Mouse (Mus musculus) lung, adult 2 months (tissue): ENCODE data around the gene Rbm42. TPM values are rescaled to one million over a fixed set of nuclear protein-coding genes. Genes with fewer than 3 reads are reported as not detected.

Experiments used
- DNase-seq: peaks from one replicate; pipeline ENCODE4 v3.0.0; 2022
- H3K4me1 ChIP-seq: fragments of 200-500 bp; 2 replicates; pipeline ENCODE4 v1.6.1; 2011; ENCODE audit warnings: low read length; ENCODE audit not compliant: control insufficient read depth, insufficient read depth
- H3K4me3 ChIP-seq: fragments of 200-500 bp; replicated peaks from 2 replicates; pipeline ENCODE3; 2011; ENCODE audit warnings: low read depth, mild to moderate bottlenecking, control low read depth, low read length; ENCODE audit errors: extremely low read depth
- CTCF ChIP-seq: fragments of 200-500 bp; IDR thresholded peaks from 2 replicates; pipeline ENCODE4 v1.5.1; 2011; ENCODE audit warnings: mild to moderate bottlenecking, low read length, control low read depth; ENCODE audit not compliant: insufficient read depth
- POLR2A ChIP-seq: fragments of 200-500 bp; IDR thresholded peaks from 2 replicates; pipeline ENCODE4 v1.6.1; 2011; ENCODE audit warnings: low read depth, mild to moderate bottlenecking, control low read depth, low read length, borderline replicate concordance; ENCODE audit errors: extremely low read depth
- WGBS: fragments of 180-500 bp; shearing (Covaris S2); methylation state at CpG from one replicate; pipeline ENCODE4 v1.1.7; 2018; 5-methylcytosine and 5-hydroxymethylcytosine counted together
- polyA plus RNA-seq: library from polyadenylated mRNA; depleted of rRNA; stranded (reverse); fragments of >200 nt; gene quantifications from 2 replicates; pipeline ENCODE4 v1.2.3, GENCODE M21; 2012

Gene Rbm42
- polyA plus RNA-seq, 1 experiment: 79.7 TPM

DNA sequence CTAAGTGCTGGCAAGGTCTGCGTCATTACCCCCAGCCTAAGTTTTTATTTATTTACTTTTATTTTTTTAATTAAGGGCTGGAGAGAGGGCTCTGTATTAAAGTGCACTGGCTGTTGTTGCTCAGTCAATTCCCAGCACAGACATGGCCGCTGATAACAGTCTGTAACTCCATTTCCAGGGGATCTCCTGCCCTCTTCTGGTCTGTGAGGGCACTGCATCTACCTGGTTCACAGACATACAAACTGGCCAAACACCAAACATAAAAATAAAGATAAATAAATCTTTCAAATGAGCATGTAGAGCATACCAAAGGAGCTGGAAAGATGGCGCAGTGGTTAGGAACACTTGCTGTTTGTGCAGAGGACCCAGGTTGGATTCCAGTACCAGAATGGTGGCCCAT is 30.9 kb downstream of the Rbm42 start:
- Histone ChIP-seq H3K4me3 (no peak overlapping the region), H3K4me1 (no peaks in the 10 kb centered on the region)
- 91% methylated on average over 3 of the region's 3 CpGs for WGBS
- TF ChIP-seq POLR2A: no peak
- peak; percentile 36; the same call in 1 of the 2 replicates for TF ChIP-seq CTCF
- DNase-seq: no peak

DNA sequence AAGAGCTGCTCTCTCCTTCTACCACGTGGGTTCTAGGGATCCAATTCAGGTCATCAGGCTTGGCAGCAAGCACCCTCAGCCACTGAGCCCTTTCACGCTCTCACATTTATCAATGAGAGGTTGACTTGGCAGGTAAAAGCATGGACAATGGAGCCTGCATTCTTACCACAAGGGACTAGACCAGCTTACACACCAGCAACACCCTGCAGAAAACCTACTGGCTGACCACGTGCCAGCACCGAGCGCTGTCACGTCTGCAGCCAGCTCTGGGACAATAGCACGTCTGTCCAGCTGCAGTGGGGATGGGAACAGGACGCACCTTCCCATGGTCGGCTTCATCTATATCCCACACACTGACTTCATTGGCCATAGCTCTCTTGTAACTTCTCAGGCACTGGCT is 31.5 kb downstream of the Rbm42 start:
- no peak for DNase-seq
- no peaks in the 10 kb centered on the region for H3K4me1 ChIP-seq
- H3K4me3 ChIP-seq: no peak overlapping the region
- TF ChIP-seq CTCF: no peak
- TF ChIP-seq POLR2A: no peak
- WGBS: 94% methylated on average over 9 of the region's 9 CpGs

DNA sequence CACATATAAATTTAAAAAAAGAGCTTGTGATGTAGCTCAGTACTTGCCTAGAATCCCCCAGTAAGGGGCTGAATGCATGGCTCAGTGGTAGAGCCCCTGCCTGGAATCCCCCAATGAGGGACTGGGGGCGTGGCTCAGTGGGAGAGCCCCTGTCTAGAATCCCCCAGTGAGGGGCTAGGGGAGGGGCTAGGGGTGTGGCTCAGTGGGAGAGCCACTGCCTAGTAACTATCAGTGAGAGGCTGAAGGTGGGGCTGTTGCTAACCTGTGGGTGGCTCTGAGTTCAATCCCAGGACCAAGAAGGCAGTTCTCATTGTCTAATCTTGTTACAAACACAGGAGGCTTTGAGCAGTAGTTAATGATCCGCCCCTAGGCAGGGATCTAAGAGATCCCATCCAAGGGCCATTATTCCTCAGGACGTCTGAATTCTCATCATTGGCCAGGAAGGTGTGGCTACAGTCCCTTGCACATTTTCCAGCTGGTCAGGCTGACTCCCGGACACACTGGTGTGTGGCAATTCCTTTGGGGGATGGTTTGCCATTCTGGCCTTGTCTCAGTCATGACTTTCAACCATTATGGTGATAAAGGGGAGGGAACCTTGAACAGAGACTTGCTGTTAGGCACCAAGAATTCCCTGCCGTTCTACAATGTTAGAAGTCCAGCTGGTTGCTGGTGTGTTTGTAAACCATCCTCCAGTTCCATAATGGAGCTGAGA is 34.9 kb downstream of the Rbm42 start:
- H3K4me3 ChIP-seq: no peak overlapping the region
- no peak for TF ChIP-seq CTCF
- TF ChIP-seq POLR2A: no peak
- no peak for DNase-seq
- WGBS: 59% methylated on average over 5 of the region's 5 CpGs
- no peaks in the 10 kb centered on the region for H3K4me1 ChIP-seq

DNA sequence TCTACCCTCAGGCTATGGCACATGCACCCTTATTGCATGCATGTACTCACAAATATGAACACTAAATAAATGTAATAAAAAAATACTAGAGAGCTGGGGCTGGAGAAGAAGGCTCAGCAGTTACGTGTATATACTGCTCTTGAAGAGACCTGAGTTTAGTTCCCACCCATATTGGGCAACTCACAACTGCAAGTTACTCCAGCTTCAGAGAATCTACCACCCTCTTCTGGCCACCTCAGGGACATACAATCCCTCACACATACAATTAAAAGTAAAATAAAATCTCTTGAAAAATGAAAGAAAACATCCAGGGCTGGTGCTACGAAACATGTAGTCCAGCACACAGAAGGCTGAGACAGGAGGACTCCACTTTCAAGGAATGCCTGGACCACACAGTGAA is 35.7 kb downstream of the Rbm42 start:
- WGBS: 57% methylated on average over 2 of the region's 2 CpGs
- TF ChIP-seq CTCF (no peak), POLR2A (no peak)
- no peak for DNase-seq
- H3K4me1 ChIP-seq: no peaks in the 10 kb centered on the region
- no peak overlapping the region for H3K4me3 ChIP-seq

DNA sequence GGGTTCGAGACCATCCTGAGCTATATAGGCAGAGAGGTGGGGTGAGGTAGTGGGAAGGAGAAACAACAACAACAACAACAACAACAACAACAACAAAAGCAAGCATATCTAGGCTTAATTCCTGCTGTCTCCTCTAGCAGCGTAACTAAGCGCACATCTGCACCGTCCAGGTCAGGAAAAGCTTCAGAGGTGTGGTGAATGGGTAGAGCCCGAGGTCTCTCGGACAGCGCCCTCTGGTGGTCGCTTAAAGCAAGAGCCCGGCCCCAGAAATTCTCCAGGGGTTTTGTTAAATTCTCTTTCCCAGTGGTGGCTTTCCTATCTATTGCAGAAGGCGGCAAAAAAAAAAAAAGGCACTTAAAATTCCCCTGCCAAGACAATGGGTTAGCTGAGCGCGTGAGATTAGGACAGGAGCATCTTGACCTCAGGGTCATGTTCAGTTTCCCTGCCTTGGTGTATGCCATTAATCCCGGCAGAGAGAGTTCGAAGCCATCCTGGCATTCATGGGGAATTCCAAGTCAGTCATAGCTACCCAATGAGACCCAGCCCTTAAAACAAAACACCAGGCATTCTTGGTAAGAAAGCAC is 36.5 kb downstream of the Rbm42 start:
- peak; percentile 57 for DNase-seq
- Histone ChIP-seq H3K4me1 (no peaks in the 10 kb centered on the region), H3K4me3 (no peak overlapping the region)
- peak; percentile 59 for TF ChIP-seq CTCF
- no peak for TF ChIP-seq POLR2A
- WGBS: 19% methylated on average over 14 of the region's 14 CpGs

DNA sequence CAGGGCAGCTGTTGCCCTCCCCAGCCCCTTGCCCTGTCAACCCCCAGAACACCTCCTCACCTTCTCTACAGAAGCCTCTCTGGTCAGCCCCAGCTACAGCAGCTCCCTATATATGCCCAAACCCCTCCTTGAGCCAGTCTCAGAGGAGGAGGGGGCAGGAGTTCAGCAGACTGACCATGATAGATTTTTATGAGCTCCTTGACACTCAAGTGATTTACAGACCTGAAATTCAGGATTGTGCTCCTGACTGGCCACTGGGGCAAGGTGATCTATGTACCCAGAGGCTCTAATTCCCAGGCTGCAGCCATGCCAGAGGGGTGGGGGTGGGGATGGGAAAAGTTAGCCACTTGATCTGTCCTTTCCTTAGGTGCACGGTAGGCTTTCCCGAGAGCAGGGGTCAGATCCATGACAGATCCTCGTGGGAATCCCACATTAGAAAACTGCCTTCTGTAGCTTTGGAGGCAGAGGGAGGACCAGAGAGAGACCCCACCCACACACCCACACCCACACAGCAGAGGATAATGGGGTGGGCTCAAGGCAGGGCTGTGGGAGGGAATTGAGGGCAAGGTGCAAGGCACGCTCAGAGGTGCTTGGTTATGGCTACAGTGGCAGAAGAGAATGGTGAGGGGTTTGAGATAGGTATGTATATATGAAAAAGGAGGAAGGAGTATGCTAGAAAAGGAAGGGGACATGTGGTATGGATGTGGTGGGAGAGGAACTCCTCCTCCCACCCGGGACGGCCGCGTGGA is 37.3 kb downstream of the Rbm42 start, which contains the start of gene Upk1a:
Upk1a (minus strand) TSS at position 194 of the 749 bp plus-strand sequence.
- Histone ChIP-seq H3K4me3 (no peak within 1 kb of the TSS), H3K4me1 (peaks cover under 1% of the 10 kb centered on the region; the same call in 1 of the 2 replicates)
- no peak for DNase-seq
- WGBS: 71% methylated on average over 8 of the region's 8 CpGs
- no peak for TF ChIP-seq CTCF
- no peak for TF ChIP-seq POLR2A

DNA sequence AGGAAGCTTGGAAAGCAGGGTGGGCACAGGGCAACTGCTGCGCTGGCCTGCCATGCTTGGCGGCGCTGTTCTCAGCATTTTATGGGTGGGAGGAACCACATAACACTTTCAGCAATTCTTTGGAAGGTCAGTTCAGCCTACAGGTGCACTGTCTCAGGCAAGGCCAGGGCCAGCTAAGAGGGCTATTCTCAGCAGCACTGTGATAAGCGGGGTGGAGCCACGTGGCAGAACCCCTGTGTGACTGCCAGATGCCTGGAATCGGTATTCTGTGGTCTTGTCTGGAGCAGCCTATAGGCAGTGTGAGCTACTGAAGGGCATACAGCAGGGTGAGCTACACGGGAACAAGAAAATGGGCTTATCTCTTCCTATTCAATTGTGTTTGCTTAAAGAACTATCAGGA is 40.1 kb downstream of the Rbm42 start:
- DNase-seq: no peak

DNA sequence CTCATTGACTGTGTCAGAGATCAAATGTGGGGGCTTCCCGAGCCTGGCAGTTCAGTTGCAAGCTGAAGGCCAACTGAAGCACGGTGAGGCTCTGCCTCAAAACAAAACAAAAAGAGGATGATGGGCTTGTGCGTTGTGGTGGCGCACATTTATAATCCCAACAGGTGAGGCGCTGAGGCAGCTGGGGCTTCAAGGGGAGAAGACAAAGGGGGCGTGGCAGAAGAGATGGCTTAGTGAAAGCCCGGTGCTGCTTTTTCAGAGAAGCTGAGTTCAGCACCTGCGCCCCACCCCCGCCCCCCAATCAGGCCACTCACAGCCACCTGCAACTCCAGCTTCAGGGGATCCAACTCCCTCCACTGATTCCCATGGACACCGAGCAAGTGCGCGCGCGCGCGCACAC is 41.6 kb downstream of the Rbm42 start:
- Histone ChIP-seq H3K4me3 (no peak overlapping the region), H3K4me1 (peaks cover 2% of the 10 kb centered on the region; the same call in 1 of the 2 replicates)
- 53% methylated on average over 16 of the region's 16 CpGs for WGBS
- TF ChIP-seq POLR2A: no peak
- TF ChIP-seq CTCF: no peak
- DNase-seq: no peak

More for the DNA sequence above, 40.1 kb downstream of the Rbm42 start:
- TF ChIP-seq POLR2A (no peak), CTCF (no peak)
- WGBS: 47% methylated on average over 7 of the region's 7 CpGs
- Histone ChIP-seq H3K4me1 (peaks cover 2% of the 10 kb centered on the region; the same call in 1 of the 2 replicates), H3K4me3 (no peak overlapping the region)

DNA sequence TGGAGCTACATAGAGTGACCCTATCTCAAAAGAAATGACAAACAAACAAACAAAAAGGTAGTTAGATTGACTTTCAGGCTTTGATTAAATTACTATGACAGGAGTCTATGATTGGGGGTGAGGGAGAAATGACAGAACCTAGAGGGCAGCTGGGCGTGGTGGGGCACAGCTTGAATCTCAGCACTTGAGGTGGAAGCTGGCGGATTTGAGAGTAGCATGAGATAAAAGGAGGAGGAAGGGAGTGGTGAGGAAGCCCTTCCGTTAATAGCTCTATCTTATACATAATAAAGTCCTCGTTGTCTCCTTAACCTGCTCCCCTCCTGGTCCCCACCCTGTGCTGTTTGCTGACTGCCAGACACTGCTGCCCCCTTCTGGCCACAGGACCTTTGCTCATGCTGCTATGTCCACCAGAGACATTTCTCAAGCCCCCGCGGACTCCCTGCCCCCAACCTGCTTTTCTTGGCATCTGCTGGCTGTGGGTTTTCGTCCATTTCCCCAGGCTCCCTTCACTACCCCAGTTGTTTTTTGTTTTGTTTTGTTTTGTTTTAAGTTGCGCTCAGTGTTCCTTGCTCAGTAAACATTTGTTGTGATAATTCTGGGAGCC is 42.3 kb downstream of the Rbm42 start:
- DNase-seq: peak; percentile 68
- Histone ChIP-seq H3K4me1 (peaks cover 2% of the 10 kb centered on the region; the same call in 1 of the 2 replicates), H3K4me3 (no peak overlapping the region)
- TF ChIP-seq POLR2A (no peak), CTCF (peak; percentile 76)
- WGBS: 16% methylated on average over 8 of the region's 8 CpGs

DNA sequence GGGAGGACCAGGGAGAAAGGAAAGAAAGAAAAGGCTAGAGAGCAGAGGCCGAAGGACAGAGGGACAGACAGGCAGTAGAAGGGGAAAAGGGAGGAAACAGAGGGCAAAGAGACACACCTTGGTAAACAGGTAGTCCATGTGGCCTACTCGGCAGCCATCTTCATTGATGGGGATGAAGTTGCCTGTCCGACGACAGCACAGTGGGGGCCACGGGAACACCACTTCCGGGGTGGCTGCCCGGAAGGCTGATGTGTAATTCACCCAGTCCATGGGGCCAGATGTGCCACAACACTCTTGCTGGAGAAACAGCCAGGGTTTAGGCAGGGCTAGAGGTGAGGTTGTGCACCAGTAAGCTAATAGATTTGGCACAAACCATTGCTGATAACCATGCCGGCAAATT is 45.2 kb downstream of the Rbm42 start:
- no peak for DNase-seq
- Histone ChIP-seq H3K4me3 (no peak overlapping the region), H3K4me1 (peaks cover 6% of the 10 kb centered on the region; the same call in 1 of the 2 replicates)
- WGBS: 89% methylated on average over 8 of the region's 8 CpGs
- no peak for TF ChIP-seq CTCF
- no peak for TF ChIP-seq POLR2A
